Mouse (Mus musculus) neural tube, embryonic 10.5 days (tissue): ENCODE data around the gene Ces1a.
A peak's percentile ranks its signal among the peaks of the same experiment; 100 is the strongest.

Experiments used
- DNase-seq: peaks from one replicate; pipeline ENCODE4 v3.0.0-alpha.2; 2017; ENCODE audit warnings: low spot score; ENCODE audit errors: extremely low spot score

The Ces1a gene

DNA sequence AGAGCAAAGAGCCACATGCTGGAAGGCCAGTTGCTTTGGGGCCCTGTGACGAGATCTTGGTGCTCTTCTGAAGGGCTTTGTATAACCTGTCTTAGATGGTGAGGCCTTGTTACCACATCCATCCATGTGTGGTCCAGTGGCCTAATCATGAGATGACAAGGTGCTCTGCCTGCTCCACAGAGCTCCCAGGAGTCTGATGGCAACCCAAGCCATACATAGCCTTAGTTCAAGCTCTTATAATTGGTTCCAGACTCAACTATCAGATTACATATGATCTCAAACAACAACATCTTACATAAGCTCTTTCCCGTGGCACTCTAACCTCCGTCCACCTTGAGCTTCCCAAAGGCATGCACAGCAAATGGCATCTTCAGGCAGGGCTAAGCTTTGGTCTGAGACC is at the start of gene Ces1a:
Gene Ces1a, minus strand, starts transcription at position 101 of the 400 bp plus-strand sequence.
- DNase-seq, result no peak

DNA sequence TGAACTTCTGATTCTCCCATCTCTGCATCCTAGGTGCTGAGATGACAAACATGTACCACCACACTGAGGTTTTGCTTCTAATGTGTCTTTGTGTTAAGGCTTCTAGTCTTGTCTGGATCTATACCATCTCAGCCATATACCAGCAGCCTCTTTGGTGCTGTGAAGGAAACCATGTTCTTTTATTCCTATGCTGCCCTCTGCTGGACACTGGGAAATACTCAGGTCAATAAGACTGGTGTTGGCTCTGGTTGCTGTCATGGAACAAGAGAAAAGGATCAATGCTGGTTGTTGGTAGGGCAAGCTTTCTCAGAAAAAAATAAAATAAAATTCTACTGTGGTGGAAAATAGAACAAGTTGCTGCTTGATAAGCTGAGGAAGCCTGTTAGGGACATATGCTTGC is 47.4 kb upstream of the Ces1a start:
- peak; percentile 41 for DNase-seq

DNA sequence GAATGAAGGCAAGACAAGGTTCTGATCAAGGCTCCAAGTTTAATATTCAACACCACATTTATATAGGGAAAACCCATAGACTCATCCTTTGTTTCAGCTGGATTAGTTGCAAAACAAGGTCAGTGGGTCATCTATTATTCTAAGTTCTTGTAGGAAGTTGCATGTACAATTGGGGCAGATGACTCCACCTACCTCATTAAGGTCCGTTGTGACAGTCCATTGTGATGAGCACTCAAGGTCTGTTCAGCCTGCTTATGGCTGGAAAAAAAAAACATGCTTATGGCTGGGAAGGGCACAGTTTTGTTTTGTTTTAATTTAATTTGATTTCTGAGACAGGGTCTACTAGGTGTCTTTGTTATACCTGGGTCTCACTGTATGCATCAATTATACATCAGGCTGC is 43.3 kb upstream of the Ces1a start:
- no peak for DNase-seq

DNA sequence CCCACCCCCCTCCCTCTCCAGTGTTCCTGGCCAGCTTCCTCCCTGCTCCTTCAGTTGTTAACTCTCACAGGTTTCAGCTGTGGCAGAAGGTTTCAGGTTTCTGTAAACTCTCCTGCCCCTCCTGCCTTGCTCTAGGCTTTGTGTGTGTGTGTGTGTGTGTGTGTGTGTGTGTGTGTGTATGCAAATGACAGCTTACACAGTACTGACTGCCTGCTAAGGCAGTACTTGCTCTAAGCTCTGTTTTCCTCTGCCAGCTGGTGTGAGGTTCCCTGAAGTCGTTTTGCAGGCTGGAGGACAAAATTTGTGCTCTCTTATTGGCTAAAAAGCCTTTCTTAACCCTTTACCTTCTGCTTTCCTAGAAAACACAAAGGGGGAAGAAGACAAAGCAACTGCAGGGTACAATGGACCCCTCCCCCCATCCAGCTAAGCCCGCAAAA is 40.7 kb upstream of the Ces1a start:
- peak; percentile 42 for DNase-seq

DNA sequence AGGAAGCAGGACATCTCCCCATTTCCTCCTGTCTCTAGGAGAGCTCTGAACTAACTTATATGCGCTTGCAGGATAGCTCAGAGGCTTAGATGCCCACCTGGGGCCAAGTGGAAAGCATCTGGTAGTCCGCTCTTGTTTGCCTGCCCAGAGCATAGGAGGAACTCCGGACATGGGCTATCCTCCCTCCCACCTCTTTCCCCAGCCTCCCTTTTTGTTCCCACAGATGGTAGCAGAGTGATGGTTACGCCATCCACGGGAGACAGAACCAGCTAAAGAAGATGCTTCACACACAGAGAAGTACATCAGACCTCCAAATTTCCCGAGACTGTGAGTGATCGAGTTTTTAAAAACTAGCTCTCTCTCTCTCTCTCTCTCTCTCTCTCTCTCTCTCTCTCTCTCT is 40.2 kb upstream of the Ces1a start:
- peak; percentile 13 for DNase-seq

DNA sequence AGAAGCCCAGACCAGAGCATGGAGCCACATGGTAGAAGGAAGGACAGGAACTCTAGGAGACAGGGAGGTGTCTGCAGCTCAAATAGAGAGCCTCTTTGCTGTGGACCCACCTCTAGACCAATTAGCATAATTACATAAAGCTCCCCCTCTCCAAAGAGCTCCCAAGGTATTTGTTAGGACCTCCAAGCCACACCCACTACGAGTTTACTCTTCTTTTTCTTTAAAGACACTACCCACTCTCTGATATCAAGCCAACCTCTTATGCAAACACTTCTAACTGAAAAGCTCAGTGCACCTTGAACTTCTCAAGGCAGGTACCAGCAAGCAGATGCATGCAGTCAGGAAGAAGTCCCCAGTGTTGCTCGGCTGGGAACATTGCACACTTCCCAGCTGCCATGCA is 31.9 kb upstream of the Ces1a start, which contains the start of gene Ces1b:
Gene Ces1b, minus strand, starts transcription at position 131 of the 400 bp plus-strand sequence.
- DNase-seq, result no peak

DNA sequence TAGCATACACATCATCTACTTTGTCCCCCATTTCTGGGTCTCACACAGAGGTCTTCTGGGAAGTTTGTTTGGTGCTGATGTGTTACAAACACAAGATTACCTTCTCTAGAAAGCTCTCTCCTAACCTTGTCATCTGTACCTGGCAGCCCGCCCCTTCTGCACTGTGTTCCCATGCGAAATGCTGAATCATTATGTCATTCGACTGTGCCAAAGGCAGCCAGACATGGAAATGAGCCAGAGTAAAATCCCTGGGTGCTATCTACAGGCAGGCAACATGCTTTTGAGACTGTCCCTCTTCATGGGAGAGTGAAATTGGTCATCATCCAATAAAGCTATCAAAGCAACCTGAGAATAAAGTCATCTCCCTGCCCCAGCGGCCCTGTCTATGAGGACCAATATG is 27.3 kb upstream of the Ces1a start:
- no peak for DNase-seq

DNA sequence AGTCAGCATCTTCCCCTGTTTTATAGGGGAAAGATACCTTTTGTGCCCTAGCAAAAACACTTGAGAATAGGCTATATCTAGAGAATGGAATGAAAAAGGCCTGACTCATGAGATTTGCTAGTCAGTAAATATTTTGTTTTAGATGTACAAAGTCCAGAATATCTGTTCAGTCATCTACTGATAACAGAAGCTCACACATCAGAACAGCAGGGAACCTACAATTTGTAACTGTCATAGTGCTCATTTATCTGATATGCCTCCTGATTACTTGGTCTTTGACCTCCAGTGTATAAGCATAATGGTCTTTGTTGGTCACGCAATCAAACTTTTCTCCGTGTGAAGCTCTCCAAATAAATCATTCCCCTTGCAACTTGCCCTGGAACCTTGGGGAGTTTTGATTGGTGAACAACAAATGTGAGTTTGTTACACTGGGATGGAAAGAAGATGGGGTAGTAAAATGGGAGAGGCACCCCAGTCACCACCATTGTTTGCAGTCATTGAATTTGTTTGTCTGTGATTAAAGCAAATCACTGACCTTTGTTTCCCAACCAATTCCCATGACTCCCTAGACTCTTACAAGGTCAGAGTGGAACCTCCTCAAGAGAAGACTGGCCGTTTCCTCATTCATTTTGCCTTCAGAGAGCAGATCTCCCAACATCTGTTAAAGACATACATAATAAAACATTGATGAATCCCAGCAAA is 15.6 kb upstream of the Ces1a start:
- DNase-seq, result no peak

DNA sequence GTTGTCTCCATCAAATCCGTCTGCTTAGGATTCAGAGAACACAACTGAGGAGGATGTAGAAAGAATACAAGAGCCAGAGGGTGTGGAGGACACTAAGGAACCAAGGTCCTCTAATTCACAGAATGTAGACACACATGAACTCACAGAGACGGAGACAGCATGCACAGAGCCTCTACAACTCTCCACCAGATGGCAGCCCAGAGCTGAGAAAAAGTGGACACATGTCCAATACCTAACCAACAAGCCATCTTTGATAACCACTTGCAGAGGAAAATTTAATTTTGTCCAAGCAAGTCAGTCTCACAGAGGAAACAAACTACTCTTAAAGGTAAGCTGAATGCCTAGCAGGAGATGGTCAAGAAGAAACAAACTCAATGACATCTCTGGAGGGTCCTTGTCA is 11.2 kb upstream of the Ces1a start:
- DNase-seq, result peak; percentile 67

DNA sequence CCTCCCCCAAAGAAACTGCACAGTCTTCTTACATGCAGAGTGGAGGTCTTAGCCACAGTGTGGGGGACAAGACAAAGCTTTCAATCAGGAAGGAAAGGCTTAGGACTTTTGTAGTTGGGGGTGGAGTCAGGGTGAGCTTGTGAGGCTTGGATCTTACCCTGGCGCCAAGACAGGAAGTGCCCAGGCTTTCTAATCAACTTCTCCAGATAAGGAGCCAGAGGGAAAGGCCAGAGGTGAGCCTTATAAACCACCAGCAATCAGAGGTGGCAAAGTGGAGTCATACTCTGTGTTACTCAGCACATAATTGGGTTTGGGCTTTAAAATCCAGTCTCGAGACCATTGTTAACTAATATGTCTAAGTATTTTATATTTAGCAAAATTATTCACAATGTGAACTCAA is 7.2 kb upstream of the Ces1a start:
- no peak for DNase-seq

DNA sequence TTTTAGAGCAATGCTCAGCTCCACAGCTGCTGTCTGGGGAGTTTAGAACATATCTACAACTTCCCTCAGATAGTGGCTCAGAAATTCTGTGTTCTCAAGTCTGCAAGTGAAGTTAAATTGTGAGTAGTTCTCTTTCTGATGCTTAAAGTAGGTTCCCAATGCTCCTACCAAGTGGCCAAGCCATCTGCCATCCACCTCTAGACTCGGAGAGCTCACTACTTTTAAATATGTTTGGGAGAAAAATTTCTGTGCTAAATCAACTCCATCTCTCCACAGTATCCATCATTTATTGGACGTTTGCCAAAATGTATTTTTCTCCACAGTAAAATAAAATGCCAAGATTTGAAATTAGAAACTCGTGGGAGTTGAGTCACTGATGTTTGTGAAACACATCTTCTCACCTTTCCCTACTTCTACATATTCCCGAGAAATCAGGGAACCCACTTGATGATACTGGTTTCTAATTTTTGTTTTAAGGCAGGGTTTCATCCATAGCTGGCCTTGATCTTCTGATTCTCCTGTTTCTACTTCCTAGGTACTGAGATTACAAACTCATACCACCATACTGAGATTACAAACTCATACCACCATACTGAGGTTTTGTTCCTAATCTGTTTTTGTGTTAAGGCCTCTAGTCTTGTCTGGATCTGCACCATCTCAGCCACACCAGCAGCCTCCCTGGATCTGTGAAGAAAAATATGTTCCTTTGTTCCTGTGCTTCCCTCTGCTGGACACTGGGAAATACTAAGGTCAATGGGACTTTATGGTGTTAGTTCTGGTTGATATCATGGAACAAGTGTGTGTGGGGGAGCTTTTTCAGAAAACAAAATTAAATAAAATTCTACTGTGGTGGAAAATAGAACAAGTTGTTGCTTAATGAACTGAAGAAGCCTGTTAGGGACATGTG is 771 bp upstream of the Ces1a start:
- no peak for DNase-seq

DNA sequence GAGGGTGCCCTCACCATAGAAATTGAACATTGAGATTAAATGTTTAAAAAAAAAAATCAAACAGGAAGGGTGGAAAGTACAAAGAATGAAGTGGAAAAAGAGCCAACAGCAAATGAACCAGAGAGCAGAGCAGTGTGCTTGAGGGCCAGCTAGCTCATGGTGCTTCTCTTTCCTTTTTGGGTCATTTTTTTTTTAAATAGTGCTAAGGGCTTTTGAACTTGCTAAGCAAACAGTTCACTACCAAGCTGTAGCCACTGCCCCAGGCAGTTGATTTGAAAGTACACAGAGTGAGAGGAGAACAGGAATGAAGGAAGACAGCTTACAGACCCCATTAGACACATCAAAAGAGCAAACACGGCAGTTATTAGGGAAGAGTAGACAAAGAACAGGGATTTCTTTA is 4.9 kb downstream of the Ces1a start:
- DNase-seq, result no peak

DNA sequence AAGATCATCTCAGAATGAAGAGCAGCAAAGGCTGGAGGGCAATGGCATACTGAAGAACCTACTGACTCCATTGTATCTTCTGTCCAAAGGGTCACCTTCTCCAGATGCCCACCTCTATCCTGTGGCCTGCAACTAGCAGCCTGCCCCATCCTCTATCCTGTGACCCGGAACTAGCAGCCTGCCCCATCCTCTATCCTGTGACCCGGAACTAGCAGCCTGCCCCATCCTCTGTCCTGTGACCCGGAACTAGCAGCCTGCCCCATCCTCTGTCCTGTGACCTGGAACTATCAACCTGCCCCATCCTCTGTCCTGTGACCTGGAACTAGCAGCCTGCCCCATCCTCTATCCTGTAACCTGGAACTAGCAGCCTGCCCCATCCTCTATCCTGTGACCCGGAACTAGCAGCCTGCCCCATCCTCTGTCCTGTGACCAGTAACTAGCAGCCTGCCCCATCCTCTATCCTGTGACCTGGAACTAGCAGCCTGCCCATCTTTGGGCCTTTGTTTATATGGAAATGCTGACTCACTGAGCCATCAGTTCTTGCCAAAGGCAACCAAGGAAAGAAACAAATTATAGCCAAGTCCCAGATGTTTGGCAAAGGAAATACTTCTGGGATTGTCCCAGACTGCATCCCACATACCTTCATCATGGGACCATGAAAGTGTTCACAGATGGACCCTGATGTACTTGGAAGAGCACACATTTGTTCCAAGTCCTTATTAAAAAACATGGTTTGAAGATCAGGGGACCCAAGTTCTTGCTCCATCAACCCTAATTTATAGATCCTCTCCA is 7.0 kb downstream of the Ces1a start:
- DNase-seq, result no peak

DNA sequence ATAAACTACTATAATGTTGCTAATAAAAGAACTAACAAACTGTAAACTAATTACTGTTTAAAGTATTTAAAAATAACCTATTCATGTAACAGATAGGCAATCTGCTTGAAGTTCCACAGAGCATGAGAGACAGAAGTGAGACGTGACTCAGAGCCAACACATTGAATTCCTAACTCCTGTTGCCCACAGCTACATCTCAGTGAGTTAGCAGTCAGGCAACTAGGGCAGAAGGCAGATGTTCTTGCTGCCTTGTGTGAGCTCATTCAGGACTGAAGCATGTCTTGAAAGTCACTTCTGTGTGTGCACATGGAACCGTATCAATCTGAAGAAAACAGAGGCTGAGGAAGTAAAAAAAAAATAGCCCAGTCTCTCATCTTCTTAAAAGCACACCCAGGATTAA is 7.7 kb downstream of the Ces1a start:
- no peak for DNase-seq

DNA sequence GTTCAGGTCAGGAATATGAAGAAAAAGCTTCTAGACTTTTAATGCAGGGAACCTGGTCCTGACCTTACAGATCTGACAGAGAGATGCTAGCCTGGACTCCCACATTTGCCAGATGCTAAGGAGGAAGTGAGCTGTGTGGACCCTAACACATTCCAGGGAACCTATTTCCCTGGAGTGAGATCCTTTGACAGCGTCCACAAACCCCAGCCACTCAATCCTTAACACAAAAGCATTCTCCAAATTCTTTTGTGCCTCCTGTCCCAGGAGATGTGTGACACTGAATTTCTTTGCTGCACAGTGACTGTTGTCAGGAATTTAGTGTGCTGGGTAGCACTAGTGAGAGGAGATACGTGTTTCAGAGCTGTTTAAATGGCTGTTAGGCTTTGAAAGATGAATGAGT is 9.2 kb downstream of the Ces1a start:
- no peak for DNase-seq

DNA sequence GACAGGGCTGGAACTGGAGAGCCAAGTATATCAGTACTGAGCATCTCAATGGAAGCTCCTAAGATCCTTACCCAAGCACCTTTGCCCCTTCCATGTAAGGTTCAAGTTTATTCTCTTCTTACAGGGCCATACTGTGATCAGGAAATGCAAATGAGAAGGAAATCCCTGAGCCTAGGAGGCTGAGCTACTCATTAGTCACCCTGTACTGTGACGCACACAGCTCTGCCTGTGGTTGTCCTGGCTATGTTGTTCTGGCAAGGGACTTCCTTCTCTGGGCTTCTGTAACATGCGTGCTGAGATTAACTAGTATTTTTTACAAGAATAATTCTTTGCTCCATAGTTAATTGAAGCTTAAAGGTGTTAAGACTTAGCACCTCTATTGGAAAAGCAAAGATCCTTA is 17.3 kb downstream of the Ces1a start:
- no peak for DNase-seq

DNA sequence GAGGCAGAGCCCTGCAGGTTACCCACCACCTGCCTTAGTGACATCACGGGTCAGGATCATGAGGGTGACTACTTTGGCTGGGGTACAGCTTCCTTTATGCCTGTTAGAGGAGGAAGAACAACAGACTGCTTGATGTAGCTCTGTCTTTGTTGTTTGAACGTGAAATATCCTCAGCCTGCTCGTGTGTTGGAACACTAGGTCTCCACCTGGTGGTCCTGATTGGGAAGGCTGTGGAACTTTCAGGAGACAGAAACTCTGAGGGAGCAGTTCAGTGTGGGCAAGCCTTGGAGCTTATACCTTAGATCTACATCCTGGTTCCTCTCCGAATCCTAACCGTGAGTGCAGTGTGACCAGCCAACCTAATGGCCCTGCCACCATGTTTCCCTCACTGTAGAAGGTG is 26.3 kb downstream of the Ces1a start:
- DNase-seq, result no peak

DNA sequence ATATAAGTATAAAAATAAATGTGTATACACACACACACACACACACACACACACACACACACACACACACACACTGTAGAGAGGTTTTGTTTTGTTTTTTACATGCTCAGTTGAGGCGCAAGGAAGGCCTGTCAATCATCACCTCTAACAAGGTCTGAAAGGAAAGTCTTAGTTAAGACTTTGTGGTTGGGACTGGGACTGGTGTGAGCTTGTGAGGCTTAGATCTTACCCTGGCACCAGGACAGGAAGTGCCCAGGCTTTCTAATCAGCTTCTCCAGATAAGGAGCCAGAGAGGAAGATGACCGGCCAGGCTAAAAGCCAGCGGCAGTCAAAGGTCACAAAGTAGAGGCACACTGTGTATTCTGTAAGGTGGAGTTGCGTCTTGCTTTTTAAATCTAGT is 33.7 kb downstream of the Ces1a start:
- no peak for DNase-seq

DNA sequence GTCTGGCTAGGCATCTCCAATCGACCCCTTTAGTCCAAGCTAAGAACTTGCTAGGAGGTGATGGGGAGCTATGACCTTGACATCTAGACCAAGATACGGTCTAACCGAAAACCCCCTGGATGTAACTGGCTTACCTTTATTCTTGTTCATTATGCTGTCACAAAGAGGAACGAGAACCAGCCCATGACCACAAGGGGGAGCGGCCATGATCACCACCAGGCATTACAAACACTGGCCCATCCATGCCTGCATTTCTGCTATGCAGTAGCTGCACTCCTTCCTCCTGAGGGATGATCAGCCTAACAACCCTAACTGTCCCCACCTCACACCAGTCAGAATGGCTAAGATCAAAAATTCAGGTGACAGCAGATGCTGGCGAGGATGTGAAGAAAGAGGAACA is 35.8 kb downstream of the Ces1a start:
- DNase-seq, result no peak

DNA sequence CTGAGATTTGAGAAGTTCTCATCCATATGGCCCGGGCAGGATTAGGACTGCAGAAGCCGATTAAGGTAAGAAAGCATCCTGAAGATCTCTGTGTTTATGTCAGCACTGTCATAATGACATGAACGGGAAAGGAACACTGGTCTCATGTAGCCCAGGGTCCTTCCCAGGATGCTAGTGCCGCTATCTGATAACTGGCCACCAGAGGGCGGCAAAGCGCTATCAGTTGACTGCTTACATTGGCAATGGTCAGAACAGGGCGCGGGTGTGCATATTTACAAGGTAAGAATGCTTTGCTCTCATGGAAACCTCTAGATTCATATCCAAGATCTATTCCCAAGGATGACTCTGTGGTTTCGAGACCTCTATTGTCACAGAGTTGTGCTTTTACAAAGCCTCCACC is 36.6 kb downstream of the Ces1a start:
- peak; percentile 89 for DNase-seq

DNA sequence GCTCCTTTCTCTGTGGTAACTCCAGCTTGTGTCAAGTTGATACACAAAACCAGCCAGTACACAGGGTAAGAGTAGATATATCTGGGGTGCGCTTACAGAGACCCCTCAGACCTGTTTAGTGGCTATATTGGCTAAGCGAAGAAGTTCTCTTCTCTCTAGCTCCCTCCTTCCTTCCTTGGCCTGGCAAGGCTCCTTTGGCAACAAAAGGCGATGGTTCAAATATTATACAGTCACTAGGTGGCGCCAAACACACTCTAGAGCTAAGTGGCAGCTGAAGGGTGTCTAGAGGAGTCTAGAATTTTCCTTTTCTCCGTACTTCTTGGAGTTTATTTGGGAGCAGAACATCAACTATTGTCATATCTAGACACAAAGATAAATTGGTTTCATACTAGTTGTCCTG is 37.7 kb downstream of the Ces1a start:
- DNase-seq, result peak; percentile 33

DNA sequence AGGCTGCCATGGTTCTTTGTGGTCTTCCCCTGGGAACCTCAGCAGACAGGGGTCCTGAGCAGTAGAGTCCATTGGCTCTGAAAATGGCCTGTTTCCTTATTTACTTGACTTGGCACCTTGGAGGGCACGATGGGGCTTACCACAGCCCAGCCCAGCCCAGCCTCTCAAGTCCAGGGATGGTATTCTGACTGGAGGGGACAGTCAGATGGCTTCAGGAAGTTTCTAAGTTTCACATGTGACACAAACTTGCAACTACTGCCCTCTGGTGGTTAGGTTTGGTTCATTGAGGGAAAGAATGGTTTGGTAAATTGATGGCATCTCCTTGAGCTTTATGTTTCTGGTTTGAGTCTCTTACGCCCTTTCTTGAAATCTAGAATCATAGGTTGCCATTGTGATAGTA is 49.4 kb downstream of the Ces1a start:
- DNase-seq, result peak; percentile 50
